Mouse (Mus musculus) limb, embryonic 12.5 days (tissue): ENCODE data around the gene Nudt16l1. TPM values are rescaled to one million over a fixed set of nuclear protein-coding genes. Genes with fewer than 3 reads are reported as not detected.
A peak's percentile ranks its signal among the peaks of the same experiment; 100 is the strongest.

ENCODE experiments used
- ATAC-seq: fragments of 200-750 bp; cut with Nextera tagmentation; 2 replicates; pipeline ENCODE4 v1.8.0; 2017; ENCODE audit warnings: low read depth, moderate TSS enrichment; ENCODE audit not compliant: insufficient number of reproducible peaks, insufficient read depth, low FRiP score, low TSS enrichment
- H3K27ac ChIP-seq: fragments of 300-500 bp; sonication (generic); 2 replicates; pipeline ENCODE4 v1.5.1; 2016; ENCODE audit warnings: mild to moderate bottlenecking, moderate library complexity
- H3K27me3 ChIP-seq: fragments of 300-500 bp; sonication (generic); 2 replicates; pipeline ENCODE4 v1.6.1; 2016; ENCODE audit warnings: mild to moderate bottlenecking, moderate library complexity
- H3K36me3 ChIP-seq: fragments of 300-500 bp; sonication (generic); 2 replicates; pipeline ENCODE4 v1.6.1; 2016; ENCODE audit warnings: mild to moderate bottlenecking, moderate library complexity
- H3K4me1 ChIP-seq: fragments of 300-500 bp; sonication (generic); replicated peaks from 2 replicates; pipeline ENCODE4 v1.6.1; 2016
- H3K4me2 ChIP-seq: fragments of 300-500 bp; sonication (generic); 2 replicates; pipeline ENCODE4 v1.6.1; 2016; ENCODE audit warnings: mild to moderate bottlenecking, moderate library complexity
- H3K4me3 ChIP-seq: fragments of 300-500 bp; sonication (generic); replicated peaks from 2 replicates; pipeline ENCODE4 v1.5.1; 2016; ENCODE audit warnings: mild to moderate bottlenecking
- H3K9ac ChIP-seq: fragments of 300-500 bp; sonication (generic); replicated peaks from 2 replicates; pipeline ENCODE4 v1.6.1; 2016; ENCODE audit warnings: mild to moderate bottlenecking, moderate library complexity
- H3K9me3 ChIP-seq: fragments of 300-500 bp; sonication (generic); 2 replicates; pipeline ENCODE4 v1.6.1; 2016; ENCODE audit warnings: mild to moderate bottlenecking, moderate library complexity
- WGBS: fragments of 180-500 bp; shearing (Covaris S2); methylation state at CpG from one replicate; pipeline ENCODE4 v1.1.7; 2016; 5-methylcytosine and 5-hydroxymethylcytosine counted together
- polyA plus RNA-seq: library from polyadenylated mRNA; unstranded; fragments of >200 nt; fragmentation: Nextera tagmentation; extraction: Ambion mirVana; gene quantifications from 2 replicates; pipeline ENCODE4 v1.2.1, GENCODE M21; 2016

Gene Nudt16l1
- polyA plus RNA-seq, 1 experiment from 2014 or later = 168 TPM

GRCm38 (mm10) chr16:4937351-4938190 lies 990 bp upstream of the Nudt16l1 start:
- Histone ChIP-seq H3K36me3 (peaks cover 82% of the 10 kb centered on the region), H3K9ac (no peak overlapping the region), H3K4me2 (no peak overlapping the region), H3K4me1 (peaks cover 14% of the 10 kb centered on the region), H3K27ac (no peak overlapping the region), H3K9me3 (no peaks in the 10 kb centered on the region), H3K27me3 (no peaks in the 10 kb centered on the region), H3K4me3 (no peak overlapping the region)
- WGBS = 90% methylated on average over 8 of the region's 8 CpGs
- no peak for ATAC-seq

GRCm38 (mm10) chr16:4938989-4939388 lies 428 bp downstream of the Nudt16l1 start:
- no peaks in the 10 kb centered on the region for H3K27me3 ChIP-seq
- peaks cover 82% of the 10 kb centered on the region for H3K36me3 ChIP-seq
- peak; percentile 91 for ATAC-seq
- H3K4me3 ChIP-seq = peak overlapping the region; percentile 92
- H3K9ac ChIP-seq = peak overlapping the region; percentile 89
- H3K4me2 ChIP-seq = peak overlapping the region; percentile 89
- peaks cover 14% of the 10 kb centered on the region for H3K4me1 ChIP-seq
- peak overlapping the region; percentile 89 for H3K27ac ChIP-seq
- H3K9me3 ChIP-seq = no peaks in the 10 kb centered on the region
- under 1% methylated on average over 28 of the region's 28 CpGs for WGBS

GRCm38 (mm10) chr16:4939412-4939811 lies 851 bp downstream of the Nudt16l1 start:
- H3K9ac ChIP-seq = peak overlapping the region; percentile 89
- ATAC-seq = peak; percentile 50
- 3% methylated on average over 16 of the region's 16 CpGs for WGBS

DNA sequence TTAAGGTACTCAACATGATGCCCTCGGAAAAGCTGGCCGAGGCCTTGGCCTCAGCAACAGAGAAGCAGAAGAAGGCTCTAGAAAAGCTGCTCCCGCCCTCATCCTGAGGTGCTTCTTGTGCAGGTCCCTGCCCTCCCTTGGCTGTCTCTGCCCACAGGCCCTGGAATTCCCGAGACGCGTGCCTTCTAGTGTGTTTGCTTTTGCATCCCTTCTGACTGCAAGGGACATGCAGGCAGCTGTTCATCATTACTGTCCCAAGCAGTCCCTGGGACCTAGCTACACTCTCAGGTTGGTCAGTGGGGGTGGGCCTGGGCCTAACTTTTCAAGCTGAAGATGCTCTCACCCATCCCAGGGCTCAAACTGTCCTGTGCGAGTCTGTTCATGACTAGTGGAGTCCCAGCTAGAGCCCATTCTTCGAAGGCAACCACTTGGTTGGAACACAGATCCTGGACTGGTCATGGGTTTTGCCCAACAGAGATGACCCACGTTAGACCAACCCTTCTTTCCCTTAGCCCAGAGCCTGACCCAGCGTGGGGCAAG lies 1.8 kb downstream of the Nudt16l1 start:
- peaks cover 14% of the 10 kb centered on the region for H3K4me1 ChIP-seq
- H3K36me3 ChIP-seq = peaks cover 82% of the 10 kb centered on the region
- peak overlapping the region; percentile 92; the same call in 1 of the 2 replicates for H3K4me3 ChIP-seq
- no peaks in the 10 kb centered on the region for H3K9me3 ChIP-seq
- no peaks in the 10 kb centered on the region for H3K27me3 ChIP-seq
- 91% methylated on average over 10 of the region's 10 CpGs for WGBS
- H3K9ac ChIP-seq = 0 out of 2 replicates have a peak overlapping the region, but pooled peaks have one; percentile 89
- no peak for ATAC-seq
- peak overlapping the region; percentile 89 for H3K4me2 ChIP-seq
- no peak overlapping the region for H3K27ac ChIP-seq

More at GRCm38 (mm10) chr16:4939412-4939811, 851 bp downstream of the Nudt16l1 start:
- peaks cover 82% of the 10 kb centered on the region for H3K36me3 ChIP-seq
- peaks cover 14% of the 10 kb centered on the region for H3K4me1 ChIP-seq
- H3K9me3 ChIP-seq = no peaks in the 10 kb centered on the region
- peak overlapping the region; percentile 89 for H3K4me2 ChIP-seq
- peak overlapping the region; percentile 89 for H3K27ac ChIP-seq
- H3K27me3 ChIP-seq = no peaks in the 10 kb centered on the region
- peak overlapping the region; percentile 92 for H3K4me3 ChIP-seq

- Histone ChIP-seq H3K9ac (no peak overlapping the region), H3K36me3 (peaks cover 81% of the 10 kb centered on the region), H3K9me3 (no peaks in the 10 kb centered on the region), H3K4me3 (no peak overlapping the region), H3K4me2 (no peak overlapping the region), H3K27me3 (no peaks in the 10 kb centered on the region), H3K27ac (no peak overlapping the region), H3K4me1 (peaks cover 14% of the 10 kb centered on the region)
- ATAC-seq = no peak
These were observed 2.5 kb downstream of the Nudt16l1 start for GRCm38 (mm10) chr16:4941016-4941415.

DNA sequence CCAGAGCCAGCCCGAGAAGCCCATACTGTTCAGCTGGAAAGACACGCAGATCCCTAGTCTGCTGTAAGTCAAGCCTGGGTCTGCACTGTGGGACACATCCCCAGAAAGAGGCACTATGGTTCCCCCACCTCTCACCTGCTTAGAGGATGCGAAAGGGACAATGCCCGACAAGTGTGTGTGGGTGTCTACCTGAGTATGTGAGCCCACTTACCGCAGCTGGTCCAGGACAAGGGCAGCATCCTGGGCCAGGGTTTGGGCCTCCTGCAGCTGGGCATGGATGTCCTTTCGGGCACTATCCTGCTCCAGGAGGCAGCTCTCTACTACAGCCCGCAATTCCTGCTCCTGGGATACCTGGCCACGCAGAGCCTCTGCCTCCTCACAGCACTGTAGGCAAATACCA lies 4.3 kb downstream of the Nudt16l1 start:
- WGBS = 92% methylated on average over 8 of the region's 8 CpGs
- Histone ChIP-seq H3K27me3 (no peaks in the 10 kb centered on the region), H3K4me3 (no peak overlapping the region), H3K4me2 (no peak overlapping the region), H3K9ac (no peak overlapping the region), H3K27ac (no peak overlapping the region), H3K36me3 (peaks cover 81% of the 10 kb centered on the region), H3K9me3 (no peaks in the 10 kb centered on the region), H3K4me1 (peaks cover 14% of the 10 kb centered on the region)
- ATAC-seq = no peak

GRCm38 (mm10) chr16:4943431-4943830 lies 4.9 kb downstream of the Nudt16l1 start:
- Histone ChIP-seq H3K4me3 (no peak overlapping the region), H3K9ac (no peak overlapping the region), H3K36me3 (peaks cover 83% of the 10 kb centered on the region), H3K9me3 (no peaks in the 10 kb centered on the region), H3K4me1 (peaks cover 11% of the 10 kb centered on the region), H3K27me3 (no peaks in the 10 kb centered on the region), H3K27ac (no peak overlapping the region), H3K4me2 (no peak overlapping the region)
- 90% methylated on average over 3 of the region's 3 CpGs for WGBS
- ATAC-seq = no peak

DNA sequence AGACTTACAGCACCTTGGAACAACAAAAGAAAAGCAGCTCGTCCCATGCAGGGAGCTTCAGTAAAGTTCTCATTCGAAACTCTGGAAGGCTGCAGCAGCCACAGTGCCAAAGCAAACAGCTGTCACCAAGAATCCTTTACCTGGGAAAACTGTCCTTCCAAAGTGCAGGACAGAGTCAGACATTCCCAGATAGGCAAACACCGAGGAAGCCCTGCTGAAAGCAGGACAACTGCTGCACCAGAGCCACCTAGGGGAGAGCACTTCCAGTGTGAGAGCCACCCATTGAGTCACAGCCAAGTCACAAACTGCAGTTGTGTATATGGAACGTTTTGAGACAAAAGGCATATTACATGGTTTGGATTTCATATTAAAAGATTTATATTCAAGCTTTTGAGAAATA lies 6.9 kb downstream of the Nudt16l1 start:
- no peak overlapping the region for H3K4me3 ChIP-seq
- H3K9ac ChIP-seq = no peak overlapping the region
- no peak overlapping the region for H3K4me2 ChIP-seq
- no peak overlapping the region for H3K27ac ChIP-seq
- peaks cover under 1% of the 10 kb centered on the region; the same call in 1 of the 2 replicates for H3K4me1 ChIP-seq
- no peak for ATAC-seq
- H3K27me3 ChIP-seq = no peaks in the 10 kb centered on the region
- H3K36me3 ChIP-seq = peaks cover 90% of the 10 kb centered on the region
- 82% methylated on average over 4 of the region's 4 CpGs for WGBS
- H3K9me3 ChIP-seq = no peaks in the 10 kb centered on the region

DNA sequence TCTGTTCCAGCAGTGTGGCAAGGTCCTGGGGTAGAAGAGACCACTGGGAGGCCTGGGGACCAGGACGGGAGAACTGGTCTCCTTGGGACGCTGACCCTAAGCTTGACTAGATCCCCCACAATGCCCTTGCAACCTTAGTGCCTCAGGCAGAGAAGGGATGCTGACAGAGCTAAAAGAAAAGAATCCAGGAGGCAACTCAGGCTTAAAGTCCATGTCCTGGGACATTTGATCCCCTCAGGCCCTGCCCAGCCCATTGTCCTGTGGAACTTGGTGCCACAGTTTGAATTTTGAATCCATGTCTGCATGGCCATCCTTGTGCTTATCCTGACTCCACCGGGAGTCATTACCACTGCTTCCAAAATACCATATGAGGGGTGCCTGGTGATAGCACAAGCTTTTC lies 7.6 kb downstream of the Nudt16l1 start:
- peaks cover 90% of the 10 kb centered on the region for H3K36me3 ChIP-seq
- 90% methylated on average over 3 of the region's 3 CpGs for WGBS
- H3K9me3 ChIP-seq = no peaks in the 10 kb centered on the region
- H3K4me2 ChIP-seq = no peak overlapping the region
- ATAC-seq = no peak
- H3K4me1 ChIP-seq = no peaks in the 10 kb centered on the region
- no peak overlapping the region for H3K27ac ChIP-seq
- no peaks in the 10 kb centered on the region for H3K27me3 ChIP-seq
- H3K9ac ChIP-seq = no peak overlapping the region
- H3K4me3 ChIP-seq = no peak overlapping the region

- no peaks in the 10 kb centered on the region for H3K4me1 ChIP-seq
- WGBS = 87% methylated on average over 4 of the region's 4 CpGs
- no peak overlapping the region for H3K9ac ChIP-seq
- no peak overlapping the region for H3K27ac ChIP-seq
- H3K9me3 ChIP-seq = no peaks in the 10 kb centered on the region
- no peak overlapping the region for H3K4me3 ChIP-seq
- H3K36me3 ChIP-seq = peaks cover 90% of the 10 kb centered on the region
- no peaks in the 10 kb centered on the region for H3K27me3 ChIP-seq
- no peak overlapping the region for H3K4me2 ChIP-seq
- ATAC-seq = no peak
These were observed 8.8 kb downstream of the Nudt16l1 start for GRCm38 (mm10) chr16:4947378-4947777.

DNA sequence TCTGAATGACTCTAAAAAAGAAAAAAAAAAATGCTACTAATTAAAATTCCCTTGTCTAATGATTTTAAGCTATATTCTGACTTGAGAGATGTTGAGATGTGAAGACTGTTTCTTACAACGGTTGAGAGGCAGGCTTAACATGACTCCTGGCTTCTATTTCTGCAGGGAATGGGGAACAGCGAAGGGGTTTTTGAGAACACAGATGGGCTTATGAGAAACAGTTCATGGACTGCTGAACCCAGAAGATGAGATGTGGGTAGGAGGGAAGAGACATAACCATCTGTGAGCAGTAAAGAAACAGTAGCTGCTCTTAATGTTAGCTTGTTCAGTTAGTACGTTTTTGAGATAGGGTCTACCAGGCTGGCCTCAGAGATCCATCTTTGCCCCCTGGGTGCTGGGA lies 18.0 kb downstream of the Nudt16l1 start:
- Histone ChIP-seq H3K36me3 (peaks cover 78% of the 10 kb centered on the region), H3K4me2 (no peak overlapping the region), H3K9me3 (no peaks in the 10 kb centered on the region), H3K27ac (no peak overlapping the region), H3K9ac (no peak overlapping the region), H3K27me3 (no peaks in the 10 kb centered on the region), H3K4me3 (no peak overlapping the region), H3K4me1 (no peaks in the 10 kb centered on the region)
- 87% methylated on average over 3 of the region's 3 CpGs for WGBS
- ATAC-seq = no peak
